Mouse (Mus musculus) hindbrain, postnatal 0 days (tissue): ENCODE measurements around the gene Chmp5. TPM values are rescaled to one million over a fixed set of nuclear protein-coding genes. Genes with fewer than 3 reads are reported as not detected.

ENCODE experiments used
- ATAC-seq: fragments of 200-750 bp; cut with Nextera tagmentation; 2 replicates; pipeline ENCODE4 v1.8.0; 2017; ENCODE audit warnings: mild to moderate bottlenecking, moderate TSS enrichment, moderate library complexity
- DNase-seq: peaks from one replicate; pipeline ENCODE4 v3.0.0-alpha.2; 2015; ENCODE audit warnings: low spot score
- H3K27ac ChIP-seq: fragments of 300-500 bp; sonication (generic); 2 replicates; pipeline ENCODE4 v1.5.1; 2014; ENCODE audit warnings: mild to moderate bottlenecking
- H3K27me3 ChIP-seq: fragments of 300-500 bp; sonication (generic); 2 replicates; pipeline ENCODE4 v1.6.1; 2014; ENCODE audit warnings: low read length, mixed read lengths; ENCODE audit not compliant: insufficient read depth
- H3K36me3 ChIP-seq: fragments of 300-500 bp; sonication (generic); 2 replicates; pipeline ENCODE4 v1.6.1; 2014; ENCODE audit warnings: low read length, mixed read lengths; ENCODE audit not compliant: insufficient read depth
- H3K4me1 ChIP-seq: fragments of 300-500 bp; sonication (generic); 2 replicates; pipeline ENCODE4 v1.6.1; 2014; ENCODE audit warnings: antibody characterized with exemption, low read length, mixed read lengths; ENCODE audit not compliant: insufficient read depth
- H3K4me2 ChIP-seq: fragments of 300-500 bp; sonication (generic); 2 replicates; pipeline ENCODE4 v1.6.1; 2014; ENCODE audit warnings: low read depth, mild to moderate bottlenecking, low read length, moderate library complexity, mixed read lengths
- H3K4me3 ChIP-seq: fragments of 300-500 bp; sonication (generic); 2 replicates; pipeline ENCODE4 v1.5.1; 2014; ENCODE audit warnings: low read length
- H3K9ac ChIP-seq: fragments of 300-500 bp; sonication (generic); replicated peaks from 2 replicates; pipeline ENCODE4 v1.6.1; 2014; ENCODE audit warnings: mild to moderate bottlenecking, low read length, moderate library complexity, mixed read lengths
- H3K9me3 ChIP-seq: fragments of 300-500 bp; sonication (generic); 2 replicates; pipeline ENCODE4 v1.6.1; 2016; ENCODE audit warnings: low read length, mixed read lengths
- CTCF ChIP-seq: IDR thresholded peaks from 2 replicates; pipeline ENCODE4 v1.5.1; 2016; ENCODE audit warnings: antibody characterized with exemption, control low read depth, low read depth
- WGBS: fragments of 180-500 bp; shearing (Covaris S2); extraction: QIAGEN DNeasy Blood & Tissue Kit; methylation state at CpG from one replicate; pipeline ENCODE4 v1.1.7; 2014; 5-methylcytosine and 5-hydroxymethylcytosine counted together
- polyA plus RNA-seq: library from polyadenylated mRNA; unstranded; fragments of >200 nt; fragmentation: Nextera tagmentation; extraction: Ambion mirVana; gene quantifications from 2 replicates; pipeline ENCODE4 v1.2.1, GENCODE M21; 2015
- total RNA-seq: library from RNA; depleted of rRNA; stranded (reverse); fragments of >200 nt; gene quantifications from 2 replicates; pipeline ENCODE4 v1.2.3, GENCODE M21; 2014

Chmp5 gene
- total and polyA plus RNA-seq, 2 experiments from 2014 or later: 37.0 to 131 TPM

- ATAC-seq (no peak), DNase-seq (no peak)
- Histone ChIP-seq H3K4me3 (no peak overlapping the region), H3K9ac (no peak overlapping the region), H3K4me1 (peaks cover 13% of the 10 kb centered on the region; the same call in 1 of the 2 replicates), H3K4me2 (no peak overlapping the region), H3K27ac (no peak overlapping the region), H3K27me3 (no peaks in the 10 kb centered on the region), H3K9me3 (no peaks in the 10 kb centered on the region), H3K36me3 (peaks cover 35% of the 10 kb centered on the region)
- 95% methylated on average over 5 of the region's 5 CpGs for WGBS
- no peak for TF ChIP-seq CTCF
Measured at GRCm38 (mm10) chr4:40943651-40944050, 4.6 kb upstream of the Chmp5 start.

GRCm38 (mm10) chr4:40946516-40947121 is 1.6 kb upstream of the Chmp5 start:
- H3K9ac ChIP-seq: peak overlapping the region; percentile 52; the same call in 1 of the 2 replicates
- 89% methylated on average over 7 of the region's 7 CpGs for WGBS
- TF ChIP-seq CTCF: no peak
- no peak for ATAC-seq
- H3K4me2 ChIP-seq: peak overlapping the region; percentile 95
- peaks cover 21% of the 10 kb centered on the region for H3K4me1 ChIP-seq
- peaks cover 21% of the 10 kb centered on the region for H3K36me3 ChIP-seq
- no peaks in the 10 kb centered on the region for H3K9me3 ChIP-seq
- H3K27ac ChIP-seq: no peak overlapping the region
- H3K27me3 ChIP-seq: no peaks in the 10 kb centered on the region
- no peak for DNase-seq
- peak overlapping the region; percentile 50 for H3K4me3 ChIP-seq

GRCm38 (mm10) chr4:40947565-40948159 is 545 bp upstream of the Chmp5 start:
- Histone ChIP-seq H3K27ac (peak overlapping the region; percentile 68), H3K4me1 (peaks cover 21% of the 10 kb centered on the region), H3K9ac (peak overlapping the region; percentile 52), H3K9me3 (no peaks in the 10 kb centered on the region), H3K27me3 (no peaks in the 10 kb centered on the region), H3K4me2 (peak overlapping the region; percentile 95), H3K4me3 (peak overlapping the region; percentile 50), H3K36me3 (peaks cover 15% of the 10 kb centered on the region)
- DNase-seq: no peak
- TF ChIP-seq CTCF: peak; percentile 41
- no peak for ATAC-seq
- 3% methylated on average over 35 of the region's 40 CpGs for WGBS

GRCm38 (mm10) chr4:40953521-40953920 is 5.3 kb downstream of the Chmp5 start:
- ATAC-seq (no peak), DNase-seq (no peak)
- peaks cover 49% of the 10 kb centered on the region for H3K36me3 ChIP-seq
- 95% methylated on average over 1 of the region's 1 CpGs for WGBS
- TF ChIP-seq CTCF: peak; percentile 27; the same call in 1 of the 2 replicates
- H3K4me3 ChIP-seq: no peak overlapping the region
- no peak overlapping the region for H3K9ac ChIP-seq
- no peaks in the 10 kb centered on the region for H3K27me3 ChIP-seq
- H3K4me2 ChIP-seq: no peak overlapping the region
- no peak overlapping the region for H3K27ac ChIP-seq
- no peaks in the 10 kb centered on the region for H3K9me3 ChIP-seq
- peaks cover 8% of the 10 kb centered on the region for H3K4me1 ChIP-seq

- H3K9me3 ChIP-seq: no peaks in the 10 kb centered on the region
- no peak for DNase-seq
- ATAC-seq: no peak
- no peaks in the 10 kb centered on the region for H3K4me1 ChIP-seq
- no peak overlapping the region for H3K4me3 ChIP-seq
- H3K27me3 ChIP-seq: no peaks in the 10 kb centered on the region
- no peak for TF ChIP-seq CTCF
- peaks cover 65% of the 10 kb centered on the region for H3K36me3 ChIP-seq
- 93% methylated on average over 6 of the region's 6 CpGs for WGBS
- H3K4me2 ChIP-seq: no peak overlapping the region
- H3K9ac ChIP-seq: no peak overlapping the region
- no peak overlapping the region for H3K27ac ChIP-seq
Measured at GRCm38 (mm10) chr4:40955942-40956341, 7.7 kb downstream of the Chmp5 start.

GRCm38 (mm10) chr4:40963536-40963935 is 15.3 kb downstream of the Chmp5 start:
- H3K4me1 ChIP-seq: no peaks in the 10 kb centered on the region
- H3K36me3 ChIP-seq: peaks cover 55% of the 10 kb centered on the region
- no peak overlapping the region for H3K9ac ChIP-seq
- no peaks in the 10 kb centered on the region for H3K27me3 ChIP-seq
- TF ChIP-seq CTCF: no peak
- ATAC-seq (no peak), DNase-seq (no peak)
- H3K4me3 ChIP-seq: no peak overlapping the region
- WGBS: 92% methylated on average over 3 of the region's 3 CpGs
- no peaks in the 10 kb centered on the region for H3K9me3 ChIP-seq
- H3K27ac ChIP-seq: no peak overlapping the region
- no peak overlapping the region for H3K4me2 ChIP-seq

GRCm38 (mm10) chr4:40969161-40969560 is 21.0 kb downstream of the Chmp5 start:
- Histone ChIP-seq H3K36me3 (peaks cover 15% of the 10 kb centered on the region; the same call in 1 of the 2 replicates), H3K4me3 (no peak overlapping the region), H3K9ac (no peak overlapping the region), H3K27ac (no peak overlapping the region), H3K4me1 (no peaks in the 10 kb centered on the region), H3K9me3 (no peaks in the 10 kb centered on the region), H3K27me3 (no peaks in the 10 kb centered on the region), H3K4me2 (no peak overlapping the region)
- ATAC-seq (no peak), DNase-seq (no peak)
- WGBS: 83% methylated on average over 4 of the region's 4 CpGs
- TF ChIP-seq CTCF: no peak
